Mouse (Mus musculus): Measurements from ENCODE around the gene Lat.
"Not testable (repeated sequence)": the region's sequence is repeated elsewhere in the genome, so short reads cannot be mapped to it uniquely, and the experiment has no call there.

DNA sequence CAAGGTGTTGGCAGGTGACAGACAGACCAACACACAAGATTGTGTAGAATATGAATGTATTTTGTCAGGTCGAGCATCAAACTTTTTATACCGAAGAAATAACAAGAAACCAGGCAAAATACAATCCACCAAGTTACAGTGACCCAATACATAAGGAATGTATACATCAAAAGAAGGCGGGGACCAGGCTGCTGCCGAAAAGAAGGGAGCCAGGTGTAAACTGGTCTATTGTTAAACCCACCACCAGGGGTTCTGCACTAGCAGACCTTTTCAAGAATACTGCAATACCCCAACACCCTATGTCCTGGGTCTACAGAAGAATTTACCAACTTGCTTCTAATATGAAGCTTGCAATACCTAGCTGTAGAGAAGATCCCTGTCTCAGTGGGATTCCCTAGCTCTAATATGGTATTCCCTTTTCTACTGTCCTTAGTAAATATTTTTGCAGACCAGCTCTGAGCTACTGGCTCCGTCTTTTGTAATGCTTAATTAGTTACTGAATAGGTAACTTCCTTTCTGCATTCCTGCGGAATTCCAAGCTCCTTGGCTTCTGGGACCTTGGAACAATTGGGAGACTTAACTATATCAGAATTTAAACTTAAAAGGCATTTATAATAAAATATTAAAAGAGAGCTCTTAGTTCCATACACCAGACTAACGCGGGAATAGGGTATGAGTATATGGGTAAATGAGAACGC lies 43.6 kb downstream of the Lat start:
- TF ChIP-seq CTCF (conservative IDR thresholded peaks at IDR 0.05; ENCODE audit: insufficient read depth, insufficient read length, low read depth, low read length); POLR2A (IDR thresholded peaks at IDR 0.05; ENCODE audit: low read depth, low read length): not testable (repeated sequence)

Measured in kidney, adult 2 months (tissue).